Mouse (Mus musculus): Measurements from ENCODE around the gene Rarres1. TPM values are rescaled to one million over a fixed set of nuclear protein-coding genes. Genes with fewer than 3 reads are reported as not detected.

Gene Rarres1
- polyA plus RNA-seq, 1 experiment from 2014 or later: 0.42 TPM

- DNase-seq (ENCODE audit: extremely low spot score, low spot score): no peak
- H3K4me3 ChIP-seq: peak overlapping the region; percentile 69
- 9% methylated on average over 40 of the region's 40 CpGs for WGBS
Measured at GRCm38 (mm10) chr3:67514801-67515273, 486 bp downstream of the Rarres1 start.

GRCm38 (mm10) chr3:67512807-67513206 lies 2.5 kb downstream of the Rarres1 start:
- 5% methylated on average over 5 of the region's 5 CpGs for WGBS
- Histone ChIP-seq H3K27me3 (ENCODE audit: poor library complexity, severe bottlenecking) (peaks cover 47% of the 10 kb centered on the region), H3K4me1 (peaks cover 13% of the 10 kb centered on the region), H3K36me3 (replicated peaks) (no peaks in the 10 kb centered on the region), H3K27ac (no peak overlapping the region), H3K9me3 (no peaks in the 10 kb centered on the region), H3K4me3 (no peak overlapping the region)
- peak; percentile 71 for DNase-seq (ENCODE audit: extremely low spot score, low spot score)

More at GRCm38 (mm10) chr3:67514801-67515273, 486 bp downstream of the Rarres1 start:
- no peaks in the 10 kb centered on the region for H3K36me3 ChIP-seq (replicated peaks)
- peak overlapping the region; percentile 62 for H3K27ac ChIP-seq
- peaks cover 13% of the 10 kb centered on the region for H3K4me1 ChIP-seq
- H3K27me3 ChIP-seq (ENCODE audit: poor library complexity, severe bottlenecking): peaks cover 54% of the 10 kb centered on the region
- no peaks in the 10 kb centered on the region for H3K9me3 ChIP-seq

DNA sequence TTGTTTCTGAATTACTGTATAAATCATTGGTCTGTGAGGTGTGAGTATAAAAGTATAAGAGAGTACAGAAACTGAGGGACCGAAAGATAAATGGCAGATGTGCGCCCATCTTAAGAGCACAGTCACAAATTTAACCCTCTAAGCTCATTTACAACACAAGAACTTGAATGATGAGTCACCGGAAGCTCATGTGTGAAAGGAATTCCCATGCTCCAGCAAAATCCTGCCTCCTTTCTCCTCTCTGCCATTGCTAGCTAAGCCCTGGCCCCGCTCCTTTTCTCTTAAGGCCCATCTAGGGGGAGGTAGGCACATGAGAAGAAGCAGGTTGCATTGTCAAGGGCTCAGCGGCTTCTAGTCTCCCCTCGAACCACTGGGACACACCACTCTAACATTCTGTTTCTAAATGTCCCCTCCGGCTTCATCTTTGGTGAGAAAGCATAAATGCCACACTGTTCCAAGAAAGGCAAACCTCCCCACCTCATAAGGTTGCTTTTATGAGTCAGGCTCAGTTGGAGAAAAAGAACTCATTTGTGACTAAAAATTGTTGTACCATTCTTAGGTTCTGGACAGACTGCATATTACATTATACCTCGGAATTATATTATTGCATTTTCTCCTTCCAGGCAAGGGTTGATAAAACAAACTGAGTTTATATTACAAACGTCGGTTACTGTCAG lies 7.0 kb downstream of the Rarres1 start:
- no peaks in the 10 kb centered on the region for H3K36me3 ChIP-seq (replicated peaks)
- 92% methylated on average over 10 of the region's 10 CpGs for WGBS
- peaks cover 4% of the 10 kb centered on the region for H3K27me3 ChIP-seq (ENCODE audit: poor library complexity, severe bottlenecking)
- peaks cover 15% of the 10 kb centered on the region for H3K4me1 ChIP-seq
- no peak overlapping the region for H3K27ac ChIP-seq
- H3K4me3 ChIP-seq: no peak overlapping the region
- no peaks in the 10 kb centered on the region for H3K9me3 ChIP-seq
- DNase-seq (ENCODE audit: extremely low spot score, low spot score): no peak

DNA sequence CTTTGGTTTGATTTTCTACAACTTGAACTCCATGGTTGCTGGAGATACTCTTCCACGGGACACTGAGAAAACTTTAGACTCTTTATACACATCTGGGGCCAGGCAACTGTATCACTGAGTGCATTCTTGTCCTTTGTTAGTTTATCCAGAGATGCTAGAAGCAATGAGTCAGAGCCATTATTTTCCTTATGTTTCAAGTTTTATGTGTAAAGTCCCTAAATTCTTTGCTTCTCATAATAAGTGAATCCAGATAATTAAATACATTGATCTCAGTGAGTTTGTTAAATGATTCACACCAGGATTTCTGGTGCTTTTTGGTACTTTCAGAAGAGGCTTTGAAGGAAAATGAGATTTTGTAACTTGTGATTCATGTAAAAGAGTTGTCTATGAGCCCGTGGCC lies 10.0 kb downstream of the Rarres1 start:
- Histone ChIP-seq H3K36me3 (replicated peaks) (no peaks in the 10 kb centered on the region), H3K4me1 (peaks cover 21% of the 10 kb centered on the region), H3K27ac (no peak overlapping the region), H3K4me3 (no peak overlapping the region), H3K27me3 (ENCODE audit: poor library complexity, severe bottlenecking) (peaks cover 9% of the 10 kb centered on the region; the same call in 1 of the 2 replicates), H3K9me3 (no peaks in the 10 kb centered on the region)
- WGBS: 84% methylated on average over 2 of the region's 2 CpGs
- no peak for DNase-seq (ENCODE audit: extremely low spot score, low spot score)

GRCm38 (mm10) chr3:67503878-67504277 lies 11.4 kb downstream of the Rarres1 start:
- Histone ChIP-seq H3K27me3 (ENCODE audit: poor library complexity, severe bottlenecking) (peaks cover 9% of the 10 kb centered on the region; the same call in 1 of the 2 replicates), H3K36me3 (replicated peaks) (no peaks in the 10 kb centered on the region), H3K4me3 (no peak overlapping the region), H3K9me3 (0 out of 2 replicates have a peak, but pooled peaks cover 5% of the 10 kb centered on the region), H3K4me1 (peaks cover 21% of the 10 kb centered on the region), H3K27ac (no peak overlapping the region)
- peak; percentile 23 for DNase-seq (ENCODE audit: extremely low spot score, low spot score)
- WGBS: 2% methylated on average over 3 of the region's 3 CpGs

DNA sequence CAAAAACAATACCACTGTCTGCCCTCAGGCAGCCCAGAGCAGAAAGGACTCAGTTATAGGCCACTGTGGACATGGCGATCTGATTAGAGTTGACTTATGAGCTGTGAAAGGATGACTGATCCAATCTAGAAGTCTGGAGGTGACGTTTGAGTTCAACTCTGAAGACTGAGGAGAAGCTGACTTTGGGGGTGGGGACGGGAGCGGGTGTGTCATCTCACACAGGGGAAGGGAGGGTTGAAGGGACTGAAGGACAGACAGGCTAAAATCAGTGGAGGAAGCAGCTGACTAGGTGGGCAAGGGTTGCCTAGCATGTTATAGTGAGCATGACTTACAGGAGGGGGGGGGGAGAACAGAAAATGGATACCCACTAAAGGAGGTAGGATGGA lies 15.9 kb downstream of the Rarres1 start:
- Histone ChIP-seq H3K9me3 (0 out of 2 replicates have a peak, but pooled peaks cover 5% of the 10 kb centered on the region), H3K36me3 (replicated peaks) (no peaks in the 10 kb centered on the region), H3K4me3 (no peak overlapping the region), H3K27ac (no peak overlapping the region), H3K27me3 (ENCODE audit: poor library complexity, severe bottlenecking) (0 out of 2 replicates have a peak, but pooled peaks cover 9% of the 10 kb centered on the region), H3K4me1 (peaks cover 16% of the 10 kb centered on the region)
- DNase-seq (ENCODE audit: extremely low spot score, low spot score): no peak
- WGBS: 95% methylated on average over 4 of the region's 4 CpGs

DNA sequence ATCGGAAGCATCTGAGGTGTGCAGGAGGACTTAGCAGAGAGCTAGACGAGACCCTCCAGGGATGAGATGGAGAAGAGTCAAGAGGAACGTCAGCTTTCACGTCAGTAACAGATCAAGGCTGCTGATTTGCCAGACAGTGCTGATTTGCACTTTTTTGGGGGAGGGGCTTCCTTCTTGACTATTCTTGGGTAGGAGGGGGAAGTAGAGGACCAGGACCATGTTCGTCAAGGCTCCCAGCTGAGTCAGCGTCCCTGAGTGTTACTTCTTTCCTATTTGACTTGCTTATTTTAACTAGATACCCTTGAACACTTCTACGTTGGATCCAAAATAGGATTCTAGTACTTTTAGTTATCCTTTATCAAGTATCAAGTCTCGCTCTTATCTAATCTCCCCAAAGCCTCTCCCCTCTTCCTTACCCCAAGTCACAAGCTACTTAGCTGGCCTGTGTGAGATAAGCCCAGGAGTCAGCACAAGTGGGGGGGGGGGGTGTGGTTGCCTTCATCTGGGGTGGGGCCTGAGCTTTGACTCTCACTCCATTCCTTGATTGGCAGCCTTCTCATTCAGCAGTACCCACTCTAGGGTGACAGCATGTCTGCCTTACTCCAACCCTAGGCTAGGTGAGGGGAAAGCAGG lies 16.4 kb downstream of the Rarres1 start:
- no peaks in the 10 kb centered on the region for H3K36me3 ChIP-seq (replicated peaks)
- H3K27me3 ChIP-seq (ENCODE audit: poor library complexity, severe bottlenecking): 0 out of 2 replicates have a peak, but pooled peaks cover 9% of the 10 kb centered on the region
- H3K27ac ChIP-seq: no peak overlapping the region
- H3K9me3 ChIP-seq: 0 out of 2 replicates have a peak, but pooled peaks cover 5% of the 10 kb centered on the region
- H3K4me1 ChIP-seq: peaks cover 11% of the 10 kb centered on the region
- 90% methylated on average over 8 of the region's 8 CpGs for WGBS
- no peak overlapping the region for H3K4me3 ChIP-seq
- DNase-seq (ENCODE audit: extremely low spot score, low spot score): no peak

- H3K27me3 ChIP-seq (ENCODE audit: poor library complexity, severe bottlenecking): 0 out of 2 replicates have a peak, but pooled peaks cover 8% of the 10 kb centered on the region
- 89% methylated on average over 2 of the region's 2 CpGs for WGBS
- no peak for DNase-seq (ENCODE audit: extremely low spot score, low spot score)
- H3K4me3 ChIP-seq: no peak overlapping the region
- H3K9me3 ChIP-seq: 0 out of 2 replicates have a peak, but pooled peaks cover 5% of the 10 kb centered on the region
- H3K27ac ChIP-seq: no peak overlapping the region
- H3K4me1 ChIP-seq: peaks cover 2% of the 10 kb centered on the region
- no peaks in the 10 kb centered on the region for H3K36me3 ChIP-seq (replicated peaks)
Measured at GRCm38 (mm10) chr3:67497998-67498397, 17.3 kb downstream of the Rarres1 start.

DNA sequence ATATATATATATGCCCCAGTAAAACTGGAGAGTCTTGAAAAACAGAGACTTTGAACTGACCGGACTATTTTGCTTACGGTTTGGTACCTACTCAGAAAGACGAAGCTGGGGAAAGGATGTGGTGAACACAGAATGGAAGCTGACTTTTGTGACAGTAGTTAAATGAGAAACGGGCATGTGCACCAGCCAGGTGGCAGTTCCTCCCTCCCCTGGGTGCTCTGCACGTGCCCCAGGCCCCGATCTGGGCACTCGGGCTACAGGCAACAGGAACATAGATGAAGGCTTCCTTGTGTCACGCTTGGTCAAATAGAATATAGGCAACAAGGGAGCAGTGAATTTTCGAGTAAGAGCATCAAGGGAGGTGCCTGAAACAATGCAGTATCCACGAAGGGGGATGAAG lies 19.0 kb downstream of the Rarres1 start:
- H3K27me3 ChIP-seq (ENCODE audit: poor library complexity, severe bottlenecking): no peaks in the 10 kb centered on the region
- no peaks in the 10 kb centered on the region for H3K4me1 ChIP-seq
- no peaks in the 10 kb centered on the region for H3K36me3 ChIP-seq (replicated peaks)
- H3K9me3 ChIP-seq: 0 out of 2 replicates have a peak, but pooled peaks cover 5% of the 10 kb centered on the region
- no peak overlapping the region for H3K4me3 ChIP-seq
- no peak overlapping the region for H3K27ac ChIP-seq
- WGBS: 89% methylated on average over 10 of the region's 10 CpGs
- no peak for DNase-seq (ENCODE audit: extremely low spot score, low spot score)

DNA sequence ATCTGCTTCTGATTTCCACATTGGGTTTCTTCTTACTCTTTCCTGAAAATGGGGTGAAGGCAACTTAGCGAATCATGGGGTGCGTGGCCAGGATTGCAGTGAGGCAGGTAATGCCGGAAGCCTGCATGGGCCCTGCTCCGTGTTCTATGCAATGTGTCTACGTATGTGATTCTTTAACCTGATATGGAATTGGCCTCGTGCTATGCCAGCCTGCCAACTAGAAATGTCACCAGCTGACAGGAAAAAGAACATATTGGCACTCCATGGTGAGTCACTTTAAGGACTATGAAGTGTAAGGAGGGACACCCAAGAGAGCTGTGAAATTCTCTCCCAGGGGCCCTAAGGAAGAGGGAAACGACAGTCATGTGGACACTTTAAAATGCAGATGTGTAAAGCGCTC lies 22.2 kb downstream of the Rarres1 start:
- no peak for DNase-seq (ENCODE audit: extremely low spot score, low spot score)
- no peak overlapping the region for H3K27ac ChIP-seq
- no peaks in the 10 kb centered on the region for H3K9me3 ChIP-seq
- no peak overlapping the region for H3K4me3 ChIP-seq
- H3K36me3 ChIP-seq (replicated peaks): no peaks in the 10 kb centered on the region
- no peaks in the 10 kb centered on the region for H3K27me3 ChIP-seq (ENCODE audit: poor library complexity, severe bottlenecking)
- WGBS: 87% methylated on average over 8 of the region's 8 CpGs
- no peaks in the 10 kb centered on the region for H3K4me1 ChIP-seq

DNA sequence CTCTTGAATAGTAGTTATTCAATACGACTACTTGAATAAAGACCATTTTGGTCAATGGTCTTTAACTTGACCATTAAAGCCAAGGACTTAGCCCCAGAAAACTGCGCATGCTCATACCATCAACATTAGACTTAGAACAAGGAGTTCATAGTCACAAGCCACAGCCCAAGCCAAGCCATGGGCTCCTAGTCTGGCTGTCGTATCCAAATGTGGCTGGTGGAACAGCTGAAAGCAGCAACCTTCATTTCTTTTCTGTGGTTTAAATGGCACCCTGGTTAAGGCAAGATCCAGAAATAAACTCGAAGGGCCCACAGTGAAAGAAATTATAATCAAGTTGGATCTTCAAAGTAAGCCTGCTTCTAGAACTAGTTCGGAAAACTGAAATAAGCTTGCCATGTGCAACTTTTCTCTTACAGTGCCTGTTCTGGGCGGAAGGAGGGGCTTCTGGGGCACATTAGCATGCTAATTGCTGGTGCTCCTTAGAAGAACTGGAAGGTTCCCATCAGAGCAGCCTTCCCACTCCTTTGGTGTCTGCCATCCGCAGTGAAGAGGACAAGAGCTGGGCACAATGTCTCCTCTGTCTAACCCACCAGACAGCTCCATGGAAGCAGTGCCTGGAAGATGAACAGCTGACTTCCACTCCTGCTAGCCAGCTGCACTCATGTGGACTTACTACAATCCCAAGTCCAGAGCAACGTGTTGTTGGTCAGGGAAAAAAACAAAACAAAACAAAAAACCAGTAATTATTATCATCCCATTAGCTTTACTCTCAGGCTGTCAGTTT lies 23.0 kb downstream of the Rarres1 start:
- no peak for DNase-seq (ENCODE audit: extremely low spot score, low spot score)
- H3K27ac ChIP-seq: no peak overlapping the region
- H3K4me3 ChIP-seq: no peak overlapping the region
- WGBS: 83% methylated on average over 8 of the region's 8 CpGs
- no peaks in the 10 kb centered on the region for H3K27me3 ChIP-seq (ENCODE audit: poor library complexity, severe bottlenecking)
- no peaks in the 10 kb centered on the region for H3K9me3 ChIP-seq
- H3K4me1 ChIP-seq: no peaks in the 10 kb centered on the region
- no peaks in the 10 kb centered on the region for H3K36me3 ChIP-seq (replicated peaks)

- no peaks in the 10 kb centered on the region for H3K9me3 ChIP-seq
- no peak overlapping the region for H3K4me3 ChIP-seq
- H3K4me1 ChIP-seq: no peaks in the 10 kb centered on the region
- no peak overlapping the region for H3K27ac ChIP-seq
- WGBS: 66% methylated on average over 4 of the region's 4 CpGs
- no peaks in the 10 kb centered on the region for H3K36me3 ChIP-seq (replicated peaks)
- H3K27me3 ChIP-seq (ENCODE audit: poor library complexity, severe bottlenecking): no peaks in the 10 kb centered on the region
- DNase-seq (ENCODE audit: extremely low spot score, low spot score): no peak
Measured at GRCm38 (mm10) chr3:67490156-67490555, 25.2 kb downstream of the Rarres1 start.
